Comparison of ENCODE assay signal across 32 mouse cellular contexts in genomic region chr4:115742658-115743057, GRCm38 (mm10). TPM values are rescaled to one million over a fixed set of nuclear protein-coding genes. Genes with fewer than 3 reads are reported as not detected.
A peak's percentile ranks its signal among the peaks of the same experiment; 100 is the strongest.
DNase-seq lines count a peak whose midpoint lies in the region; ATAC-seq and TF ChIP-seq lines count a peak whose summit lies in the region.
"Had no signal": no experiment of that assay in that cellular context is flagged by ENCODE, and none has a peak within 500 bp of the region (broad histone marks: within the 10 kb centered on the region; RNA-seq: fewer than 3 reads in every experiment).

No protein-coding gene starts in this region.

- no peak for DNase-seq in lung, postnatal 0 days (ENCODE audit: low spot score)
- no peak for DNase-seq in lung, postnatal 14 days
- DNase-seq in Patski (ENCODE audit: low read depth, low spot score), result no peak
- DNase-seq: B cell, adult 2 months; cerebellum, adult 8-10 months; cerebellum, postnatal 25 days; gastrocnemius, postnatal 36 days; heart, postnatal 36 days; kidney, adult 18-20 months; kidney, postnatal 4 days; lung, adult 18-20 months; lung, postnatal 10 days; right cerebral cortex, postnatal 25 days; spleen, adult 18-20 months; thymus, adult 18-20 months; thymus, postnatal 25 days had no signal

- H3K4me1 ChIP-seq in intestine, embryonic 16.5 days (ENCODE audit: control insufficient read depth, insufficient read depth, low read length), result peaks cover 7% of the 10 kb centered on the region
- peaks cover 7% of the 10 kb centered on the region for H3K4me1 ChIP-seq in intestine, embryonic 15.5 days (replicated peaks)
- no peaks in the 10 kb centered on the region; the same call in 1 of the 2 replicates for H3K4me1 ChIP-seq in lung, postnatal 0 days (ENCODE audit: insufficient read depth, low read depth, low read length)
- peaks cover 7% of the 10 kb centered on the region for H3K4me1 ChIP-seq in small intestine, adult 2 months (ENCODE audit: control insufficient read depth, insufficient read depth, insufficient read length, low read length)

- no peak for TF ChIP-seq POLR2A in small intestine, adult 2 months (IDR thresholded peaks at IDR 0.05; ENCODE audit: low read depth, low read length)

- no peaks in the 10 kb centered on the region for H3K9me3 ChIP-seq in intestine, embryonic 16.5 days (ENCODE audit: control insufficient read depth, low read length)
- no peaks in the 10 kb centered on the region for H3K9me3 ChIP-seq in intestine, embryonic 15.5 days
- no peaks in the 10 kb centered on the region for H3K9me3 ChIP-seq in lung, postnatal 0 days (ENCODE audit: low read length)
- H3K9me3 ChIP-seq: embryonic facial prominence, embryonic 10.5 days; embryonic facial prominence, embryonic 15.5 days; forebrain, embryonic 12.5 days; heart, embryonic 10.5 days; heart, embryonic 15.5 days; hindbrain, embryonic 12.5 days; kidney, embryonic 15.5 days; limb, embryonic 13.5 days; liver, embryonic 12.5 days; midbrain, embryonic 12.5 days had no signal

- H3K4me2 ChIP-seq in intestine, embryonic 16.5 days (ENCODE audit: low read depth, low read length), result no peak overlapping the region
- H3K4me2 ChIP-seq in intestine, embryonic 15.5 days (replicated peaks), result no peak overlapping the region
- H3K4me2 ChIP-seq in lung, postnatal 0 days (replicated peaks; ENCODE audit: low read depth, low read length), result no peak overlapping the region
- H3K4me2 ChIP-seq: embryonic facial prominence, embryonic 15.5 days; forebrain, embryonic 12.5 days; heart, embryonic 15.5 days; hindbrain, embryonic 12.5 days; kidney, embryonic 15.5 days; limb, embryonic 13.5 days; liver, embryonic 12.5 days; midbrain, embryonic 12.5 days had no signal

- no peaks in the 10 kb centered on the region for H3K27me3 ChIP-seq in intestine, embryonic 16.5 days (replicated peaks; ENCODE audit: control insufficient read depth, insufficient read depth, low read length)
- H3K27me3 ChIP-seq in intestine, embryonic 15.5 days (replicated peaks), result no peaks in the 10 kb centered on the region
- no peaks in the 10 kb centered on the region for H3K27me3 ChIP-seq in lung, postnatal 0 days (replicated peaks; ENCODE audit: insufficient read depth, low read length)
- H3K27me3 ChIP-seq in Patski, result no peaks in the 10 kb centered on the region
- no peaks in the 10 kb centered on the region for H3K27me3 ChIP-seq in small intestine, adult 2 months (ENCODE audit: control insufficient read depth, insufficient read depth, low read length)
- H3K27me3 ChIP-seq: embryonic facial prominence, embryonic 15.5 days; forebrain, embryonic 12.5 days; heart, embryonic 15.5 days; hindbrain, embryonic 12.5 days; kidney, embryonic 15.5 days; limb, embryonic 13.5 days; liver, embryonic 12.5 days; midbrain, embryonic 12.5 days had no signal

- H3K9ac ChIP-seq in intestine, embryonic 16.5 days (ENCODE audit: low read depth, low read length), result no peak overlapping the region
- no peak overlapping the region for H3K9ac ChIP-seq in intestine, embryonic 15.5 days
- no peak overlapping the region for H3K9ac ChIP-seq in lung, postnatal 0 days (replicated peaks; ENCODE audit: low read depth)
- H3K9ac ChIP-seq: embryonic facial prominence, embryonic 15.5 days; forebrain, embryonic 12.5 days; heart, embryonic 15.5 days; hindbrain, embryonic 12.5 days; kidney, embryonic 15.5 days; limb, embryonic 13.5 days; liver, embryonic 12.5 days; midbrain, embryonic 12.5 days had no signal

- peak overlapping the region; percentile 41; the same call in 1 of the 2 replicates for H3K27ac ChIP-seq in intestine, embryonic 16.5 days (ENCODE audit: low read length)
- H3K27ac ChIP-seq in intestine, embryonic 15.5 days, result no peak overlapping the region
- H3K27ac ChIP-seq in lung, postnatal 0 days (ENCODE audit: low read length), result no peak overlapping the region
- H3K27ac ChIP-seq in small intestine, adult 2 months (ENCODE audit: insufficient read depth, low read depth, low read length), result peak overlapping the region; percentile 58; the same call in 1 of the 2 replicates
- H3K27ac ChIP-seq: embryonic facial prominence, embryonic 10.5 days; embryonic facial prominence, embryonic 15.5 days; forebrain, embryonic 12.5 days; heart, embryonic 10.5 days; heart, embryonic 15.5 days; hindbrain, embryonic 12.5 days; hindbrain, postnatal 0 days; kidney, embryonic 15.5 days; limb, embryonic 13.5 days; liver, embryonic 12.5 days; midbrain, embryonic 12.5 days had no signal

- peak; percentile 32 for TF ChIP-seq CTCF in lung, postnatal 0 days (IDR thresholded peaks at IDR 0.05)
- peak; percentile 21 for TF ChIP-seq CTCF in Patski (IDR thresholded peaks at IDR 0.05)
- TF ChIP-seq CTCF in small intestine, adult 2 months (IDR thresholded peaks at IDR 0.05; ENCODE audit: extremely low read depth, insufficient read length, insufficient replicate concordance, low read depth, low read length), result no peak

- 0 out of 2 replicates have a peak, but pooled peaks cover 4% of the 10 kb centered on the region for H3K36me3 ChIP-seq in intestine, embryonic 16.5 days (ENCODE audit: control insufficient read depth, insufficient read depth, low read length)
- H3K36me3 ChIP-seq in intestine, embryonic 15.5 days, result no peaks in the 10 kb centered on the region
- H3K36me3 ChIP-seq in lung, postnatal 0 days (ENCODE audit: insufficient read depth, low read length), result peaks cover 9% of the 10 kb centered on the region; the same call in 1 of the 2 replicates
- H3K36me3 ChIP-seq in small intestine, adult 2 months (ENCODE audit: control insufficient read depth, insufficient read depth, low read length), result peaks cover 47% of the 10 kb centered on the region

- ATAC-seq in intestine, embryonic 16.5 days, result no peak
- no peak for ATAC-seq in intestine, embryonic 15.5 days
- no peak for ATAC-seq in lung, postnatal 0 days
- ATAC-seq in Patski, result no peak
- no peak for ATAC-seq in frontal cortex, adult (ENCODE audit: low TSS enrichment)
- ATAC-seq: hindbrain, postnatal 0 days; liver, embryonic 12.5 days had no signal

- no peak overlapping the region for H3K4me3 ChIP-seq in intestine, embryonic 16.5 days (ENCODE audit: low read length)
- no peak overlapping the region for H3K4me3 ChIP-seq in intestine, embryonic 15.5 days (replicated peaks)
- H3K4me3 ChIP-seq in lung, postnatal 0 days (ENCODE audit: low read depth, low read length), result no peak overlapping the region
- no peak overlapping the region for H3K4me3 ChIP-seq in small intestine, adult 2 months (ENCODE audit: low read depth, low read length)
- H3K4me3 ChIP-seq: embryonic facial prominence, embryonic 10.5 days; embryonic facial prominence, embryonic 15.5 days; forebrain, embryonic 12.5 days; heart, embryonic 10.5 days; heart, embryonic 15.5 days; hindbrain, embryonic 12.5 days; kidney, embryonic 15.5 days; limb, embryonic 13.5 days; liver, embryonic 12.5 days; midbrain, embryonic 12.5 days had no signal

- no peak for TF ChIP-seq EP300 in lung, postnatal 0 days (IDR thresholded peaks at IDR 0.05)

- CTCF ChIA-PET in Patski (lab: Charles Lee), result interaction anchor here (0.8 to 1.6 kb wide), 3 partner anchors 8 to 45 kb away, joined by 3 to 5 read pairs (median 5); no protein-coding TSS in a partner anchor

- in situ Hi-C loops in Patski (cut with MboI; ENCODE audit: low pct_unique_long_range_greater_than_20kb), result loop anchor here (5.0 kb wide), 1 partner anchor 95 kb away; the partner anchor contains the start of gene Mknk1

- POLR2A ChIA-PET in Patski (lab: Charles Lee), result no interaction called here

RNA-seq across cellular contexts. Expression of gene Efcab14, which starts 5.1 kb away (rescaled TPM):
- polyA plus RNA-seq in intestine, embryonic 16.5 days (2015; fragmentation: Nextera tagmentation; extraction: Ambion mirVana), result 32.9 and 33.3 TPM in 2 replicates
- polyA plus RNA-seq in intestine, embryonic 15.5 days (2015; fragmentation: Nextera tagmentation; extraction: Ambion mirVana), result 31.2 and 32.0 TPM in 2 replicates
- 24.4 and 26.8 TPM in 2 replicates for polyA plus RNA-seq in lung, postnatal 0 days (2015; fragmentation: Nextera tagmentation; extraction: Ambion mirVana)
- 38.9 TPM for polyA plus RNA-seq in Patski (2021)
- polyA plus RNA-seq in small intestine, adult 2 months (2012; rRNA removed), result 20.2 and 40.8 TPM in 2 replicates

RNA-seq across cellular contexts. Expression of gene Tex38, which starts 38.2 kb away (rescaled TPM):
- 0.23 and 0.34 TPM in 2 replicates for polyA plus RNA-seq in intestine, embryonic 16.5 days (2015; fragmentation: Nextera tagmentation; extraction: Ambion mirVana)
- 0.21 and 0.30 TPM in 2 replicates for polyA plus RNA-seq in intestine, embryonic 15.5 days (2015; fragmentation: Nextera tagmentation; extraction: Ambion mirVana)
- polyA plus RNA-seq in lung, postnatal 0 days (2015; fragmentation: Nextera tagmentation; extraction: Ambion mirVana), result 0.16 TPM in 1 of 2 replicates, not detected in the other
- 0.83 TPM for polyA plus RNA-seq in Patski (2021)
- not detected in 2 replicates for polyA plus RNA-seq in small intestine, adult 2 months (2012; rRNA removed)
- polyA plus RNA-seq: heart, embryonic 15.5 days; hindbrain, embryonic 12.5 days; liver, embryonic 12.5 days; midbrain, embryonic 12.5 days; neural tube, embryonic 11.5 days had no signal

RNA-seq across cellular contexts. Expression of gene Atpaf1, which starts 42.0 kb away (rescaled TPM):
- polyA plus RNA-seq in intestine, embryonic 16.5 days (2015; fragmentation: Nextera tagmentation; extraction: Ambion mirVana), result 47.5 and 52.8 TPM in 2 replicates
- polyA plus RNA-seq in intestine, embryonic 15.5 days (2015; fragmentation: Nextera tagmentation; extraction: Ambion mirVana), result 62.4 and 63.5 TPM in 2 replicates
- 30.0 and 30.5 TPM in 2 replicates for polyA plus RNA-seq in lung, postnatal 0 days (2015; fragmentation: Nextera tagmentation; extraction: Ambion mirVana)
- 28.5 TPM for polyA plus RNA-seq in Patski (2021)
- 42.0 and 60.6 TPM in 2 replicates for polyA plus RNA-seq in small intestine, adult 2 months (2012; rRNA removed)

Comparison
In these comparisons a context has a peak if more than half of its experiments do, and no peak if none do; other contexts are left out.
1. H3K27ac ChIP-seq: peak in intestine, embryonic 16.5 days (single experiment) and small intestine, adult 2 months (single experiment); none in intestine, embryonic 15.5 days (single experiment) and lung, postnatal 0 days (single experiment).